9 mouse cellular contexts compared by ENCODE assay signal in genomic region chr13:21407341-21407740, GRCm38 (mm10). TPM values are rescaled to one million over a fixed set of nuclear protein-coding genes. Genes with fewer than 3 reads are reported as not detected.
A peak's percentile ranks its signal among the peaks of the same experiment; 100 is the strongest.
DNase-seq lines count a peak whose midpoint lies in the region; ATAC-seq and TF ChIP-seq lines count a peak whose summit lies in the region.
"Had no signal": no experiment of that assay in that cellular context is flagged by ENCODE, and none has a peak within 500 bp of the region (broad histone marks: within the 10 kb centered on the region; RNA-seq: fewer than 3 reads in every experiment).

No protein-coding gene starts in this region.

- H3K4me2 ChIP-seq in midbrain, embryonic 12.5 days (replicated peaks): peak overlapping the region; percentile 63; the same call in 1 of the 2 replicates
- no peak overlapping the region for H3K4me2 ChIP-seq in midbrain, embryonic 11.5 days
- H3K4me2 ChIP-seq in hindbrain, embryonic 16.5 days (ENCODE audit: low read length): peak overlapping the region; percentile 82
- H3K4me2 ChIP-seq in stomach, postnatal 0 days (replicated peaks; ENCODE audit: low read depth): peak overlapping the region; percentile 68; the same call in 1 of the 2 replicates

- no peak overlapping the region; the same call in 1 of the 2 replicates for H3K4me3 ChIP-seq in midbrain, embryonic 12.5 days
- H3K4me3 ChIP-seq in midbrain, embryonic 11.5 days (ENCODE audit: low read depth, low read length): no peak overlapping the region
- no peak overlapping the region for H3K4me3 ChIP-seq in hindbrain, embryonic 16.5 days (ENCODE audit: low read length)
- H3K4me3 ChIP-seq in stomach, postnatal 0 days (ENCODE audit: low read depth, low read length): peak overlapping the region; percentile 51; the same call in 1 of the 2 replicates

- TF ChIP-seq EP300 in stomach, postnatal 0 days (optimal IDR thresholded peaks at IDR 0.05): no peak

- H3K9ac ChIP-seq in midbrain, embryonic 12.5 days (replicated peaks): 0 out of 2 replicates have a peak overlapping the region, but pooled peaks have one; percentile 64
- no peak overlapping the region for H3K9ac ChIP-seq in midbrain, embryonic 11.5 days (ENCODE audit: low read length)
- H3K9ac ChIP-seq in hindbrain, embryonic 16.5 days (ENCODE audit: low read depth, low read length): 0 out of 2 replicates have a peak overlapping the region, but pooled peaks have one; percentile 82
- no peak overlapping the region for H3K9ac ChIP-seq in stomach, postnatal 0 days (ENCODE audit: low read length)

- WGBS in midbrain, embryonic 12.5 days: 83% methylated on average over 11 of the region's 11 CpGs
- WGBS in midbrain, embryonic 11.5 days: 80% methylated on average over 11 of the region's 11 CpGs
- WGBS in hindbrain, embryonic 16.5 days: 79% methylated on average over 11 of the region's 11 CpGs
- 78% methylated on average over 11 of the region's 11 CpGs for WGBS in stomach, postnatal 0 days

- no peaks in the 10 kb centered on the region for H3K36me3 ChIP-seq in midbrain, embryonic 12.5 days
- H3K36me3 ChIP-seq in midbrain, embryonic 11.5 days (ENCODE audit: control insufficient read depth, insufficient read depth, low read length): no peaks in the 10 kb centered on the region
- no peaks in the 10 kb centered on the region for H3K36me3 ChIP-seq in hindbrain, embryonic 16.5 days (ENCODE audit: control insufficient read depth, insufficient read depth, low read length)
- H3K36me3 ChIP-seq in stomach, postnatal 0 days (ENCODE audit: control insufficient read depth, insufficient read depth, low read length): no peaks in the 10 kb centered on the region

- TF ChIP-seq CTCF in stomach, postnatal 0 days (IDR thresholded peaks at IDR 0.05; ENCODE audit: low read depth): no peak

- H3K9me3 ChIP-seq in midbrain, embryonic 12.5 days: no peaks in the 10 kb centered on the region
- H3K9me3 ChIP-seq in midbrain, embryonic 11.5 days (ENCODE audit: control insufficient read depth, low read length): no peaks in the 10 kb centered on the region
- H3K9me3 ChIP-seq in hindbrain, embryonic 16.5 days (ENCODE audit: control insufficient read depth, low read length): no peaks in the 10 kb centered on the region
- no peaks in the 10 kb centered on the region for H3K9me3 ChIP-seq in stomach, postnatal 0 days (ENCODE audit: control insufficient read depth, low read length)

- H3K4me1 ChIP-seq in midbrain, embryonic 12.5 days: 0 out of 2 replicates have a peak, but pooled peaks cover 6% of the 10 kb centered on the region
- no peaks in the 10 kb centered on the region; the same call in 1 of the 2 replicates for H3K4me1 ChIP-seq in midbrain, embryonic 11.5 days (ENCODE audit: control insufficient read depth, insufficient read depth, low read length)
- peaks cover 6% of the 10 kb centered on the region for H3K4me1 ChIP-seq in hindbrain, embryonic 16.5 days (ENCODE audit: control insufficient read depth, insufficient read depth, low read depth, low read length)
- peaks cover 5% of the 10 kb centered on the region; the same call in 1 of the 2 replicates for H3K4me1 ChIP-seq in stomach, postnatal 0 days (replicated peaks; ENCODE audit: control insufficient read depth, insufficient read depth)

- intact Hi-C loops in heart, postnatal 14 days (cut with DNase I): loop anchor here (10.0 kb wide), 1 partner anchor 617 kb away; no protein-coding TSS in a partner anchor

- no peak overlapping the region for H3K27ac ChIP-seq in midbrain, embryonic 12.5 days (replicated peaks)
- H3K27ac ChIP-seq in midbrain, embryonic 11.5 days (ENCODE audit: low read depth, low read length): no peak overlapping the region
- no peak overlapping the region for H3K27ac ChIP-seq in hindbrain, embryonic 16.5 days (ENCODE audit: low read depth, low read length)
- no peak overlapping the region for H3K27ac ChIP-seq in stomach, postnatal 0 days (replicated peaks)

- peaks cover 6% of the 10 kb centered on the region; the same call in 1 of the 2 replicates for H3K27me3 ChIP-seq in midbrain, embryonic 12.5 days
- H3K27me3 ChIP-seq in midbrain, embryonic 11.5 days (ENCODE audit: control insufficient read depth, insufficient read depth, low read length): no peaks in the 10 kb centered on the region
- no peaks in the 10 kb centered on the region for H3K27me3 ChIP-seq in hindbrain, embryonic 16.5 days (replicated peaks; ENCODE audit: control insufficient read depth, insufficient read depth, low read length)
- no peaks in the 10 kb centered on the region for H3K27me3 ChIP-seq in stomach, postnatal 0 days (ENCODE audit: control insufficient read depth, insufficient read depth, low read length)

- peak; percentile 91 for DNase-seq in heart, adult 11 months
- no peak for DNase-seq in heart, postnatal 14 days
- no peak for DNase-seq in midbrain, embryonic 11.5 days (ENCODE audit: low spot score, missing footprints)
- DNase-seq in stomach, postnatal 0 days (ENCODE audit: low spot score): no peak
- DNase-seq in embryo, embryonic 10.5 days (ENCODE audit: low spot score): no peak
- DNase-seq in urinary bladder, postnatal 36 days (ENCODE audit: low spot score in 2 of 2): no peak
- DNase-seq: cerebellum, postnatal 36 days had no signal

- ATAC-seq in midbrain, embryonic 12.5 days (ENCODE audit: low FRiP score, low read depth): no peak
- ATAC-seq in midbrain, embryonic 11.5 days (ENCODE audit: low FRiP score): no peak
- ATAC-seq in hindbrain, embryonic 16.5 days: no peak
- ATAC-seq in stomach, postnatal 0 days (ENCODE audit: low FRiP score, low TSS enrichment): no peak

RNA-seq across cellular contexts. Expression of gene Zkscan3, which starts 4.8 kb away (rescaled TPM):
- total RNA-seq in heart, postnatal 14 days (2021): 10 to 100 TPM; 34.3 to 38.2 TPM
- 99.0 and 100 TPM in 2 replicates for polyA plus RNA-seq in midbrain, embryonic 12.5 days (2016; fragmentation: Nextera tagmentation; extraction: Ambion mirVana)
- polyA plus RNA-seq in midbrain, embryonic 11.5 days (2014; fragmentation: Nextera tagmentation; extraction: Ambion mirVana): 85.4 and 85.9 TPM in 2 replicates
- polyA plus RNA-seq in hindbrain, embryonic 16.5 days (2015; fragmentation: Nextera tagmentation; extraction: Ambion mirVana): 60.5 and 63.0 TPM in 2 replicates
- 32.9 and 36.4 TPM in 2 replicates for polyA plus RNA-seq in stomach, postnatal 0 days (2015; fragmentation: Nextera tagmentation; extraction: Ambion mirVana)

RNA-seq across cellular contexts. Expression of gene Pgbd1, which starts 33.5 kb away (rescaled TPM):
- under 1 TPM; 0.32 to 0.60 TPM for total RNA-seq in heart, postnatal 14 days (2021)
- polyA plus RNA-seq in midbrain, embryonic 12.5 days (2016; fragmentation: Nextera tagmentation; extraction: Ambion mirVana): 5.1 and 6.8 TPM in 2 replicates
- 6.6 and 7.6 TPM in 2 replicates for polyA plus RNA-seq in midbrain, embryonic 11.5 days (2014; fragmentation: Nextera tagmentation; extraction: Ambion mirVana)
- polyA plus RNA-seq in hindbrain, embryonic 16.5 days (2015; fragmentation: Nextera tagmentation; extraction: Ambion mirVana): 2.8 and 3.5 TPM in 2 replicates
- 0.75 and 0.90 TPM in 2 replicates for polyA plus RNA-seq in stomach, postnatal 0 days (2015; fragmentation: Nextera tagmentation; extraction: Ambion mirVana)

RNA-seq across cellular contexts. Expression of gene Zscan12, which starts 44.7 kb away (rescaled TPM):
- 1 to 10 TPM; 4.6 to 4.9 TPM for total RNA-seq in heart, postnatal 14 days (2021)
- polyA plus RNA-seq in midbrain, embryonic 12.5 days (2016; fragmentation: Nextera tagmentation; extraction: Ambion mirVana): 20.3 and 20.7 TPM in 2 replicates
- 20.3 and 21.8 TPM in 2 replicates for polyA plus RNA-seq in midbrain, embryonic 11.5 days (2014; fragmentation: Nextera tagmentation; extraction: Ambion mirVana)
- polyA plus RNA-seq in hindbrain, embryonic 16.5 days (2015; fragmentation: Nextera tagmentation; extraction: Ambion mirVana): 10.1 and 12.0 TPM in 2 replicates
- polyA plus RNA-seq in stomach, postnatal 0 days (2015; fragmentation: Nextera tagmentation; extraction: Ambion mirVana): 4.3 and 4.6 TPM in 2 replicates

RNA-seq across cellular contexts. Expression of gene Zscan26, which starts 46.2 kb away (rescaled TPM):
- total RNA-seq in heart, postnatal 14 days (2021): 10 to 100 TPM; 21.7 to 24.1 TPM
- polyA plus RNA-seq in midbrain, embryonic 12.5 days (2016; fragmentation: Nextera tagmentation; extraction: Ambion mirVana): 24.4 and 24.6 TPM in 2 replicates
- polyA plus RNA-seq in midbrain, embryonic 11.5 days (2014; fragmentation: Nextera tagmentation; extraction: Ambion mirVana): 14.6 and 16.4 TPM in 2 replicates
- polyA plus RNA-seq in hindbrain, embryonic 16.5 days (2015; fragmentation: Nextera tagmentation; extraction: Ambion mirVana): 17.6 and 20.6 TPM in 2 replicates
- 16.5 and 17.3 TPM in 2 replicates for polyA plus RNA-seq in stomach, postnatal 0 days (2015; fragmentation: Nextera tagmentation; extraction: Ambion mirVana)

Comparison
In these comparisons a context has a peak if more than half of its experiments do, and no peak if none do; other contexts are left out.
1. H3K9ac ChIP-seq: peak in midbrain, embryonic 12.5 days (single experiment) and hindbrain, embryonic 16.5 days (single experiment); none in midbrain, embryonic 11.5 days (single experiment) and stomach, postnatal 0 days (single experiment).